Mouse (Mus musculus): ENCODE measurements around the gene Slc30a7. TPM values are rescaled to one million over a fixed set of nuclear protein-coding genes. Genes with fewer than 3 reads are reported as not detected.

Gene Slc30a7
- 10 to 100 TPM; 26.9 to 28.2 TPM for total RNA-seq (2021)

DNA sequence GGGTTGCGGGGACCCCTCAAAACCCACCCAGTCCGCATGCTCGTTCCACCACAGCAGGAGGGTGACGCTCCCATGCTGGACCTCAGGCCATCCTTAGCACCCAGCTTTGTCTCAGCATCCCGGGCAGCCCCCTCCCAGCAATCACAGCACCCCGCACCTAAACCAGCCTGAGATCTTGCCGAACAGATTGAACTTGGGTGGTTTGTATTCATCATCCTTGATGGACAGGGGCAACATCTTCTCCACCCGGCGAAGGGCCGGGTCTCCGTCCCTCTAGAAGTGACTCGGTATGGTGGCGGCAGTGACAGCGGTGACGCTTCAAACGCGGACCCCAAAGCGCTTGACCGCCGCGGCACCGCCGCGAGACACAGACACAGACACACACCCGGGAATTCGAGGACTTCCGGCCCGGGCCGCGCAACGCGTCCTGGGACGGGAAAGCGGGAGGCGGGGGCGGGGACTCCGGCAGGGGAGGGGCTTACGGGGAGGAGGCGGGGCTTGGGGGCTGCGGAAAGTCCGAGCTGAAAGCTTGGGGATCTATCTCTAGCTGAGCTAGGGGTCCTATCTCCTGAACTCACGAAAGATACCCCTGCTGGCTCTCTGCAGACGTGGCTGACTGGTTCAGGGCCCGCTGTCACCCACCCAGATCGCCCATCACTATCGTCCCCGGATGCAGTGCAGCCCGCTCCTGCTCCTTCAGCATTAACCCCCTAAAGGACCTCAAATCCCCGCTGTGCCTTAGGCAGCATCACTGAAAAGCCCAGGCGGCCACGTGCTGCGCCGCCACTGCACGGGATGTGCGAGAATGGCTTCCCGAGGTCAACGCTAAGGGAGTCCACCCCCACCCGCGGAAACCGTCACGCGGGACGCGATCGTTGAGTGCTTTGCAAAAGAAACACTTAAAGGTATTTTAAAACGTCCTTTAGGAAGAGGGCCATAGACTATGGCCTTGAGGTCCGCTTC is at the start of gene Slc30a7, which contains the start of gene Extl2:
TSS of gene Slc30a7 (minus strand) at position 429 of the 963 bp plus-strand sequence.
TSS of gene Extl2 (plus strand) at position 485 of the 963 bp plus-strand sequence.
- DNase-seq = peak; percentile 81 to 83

DNA sequence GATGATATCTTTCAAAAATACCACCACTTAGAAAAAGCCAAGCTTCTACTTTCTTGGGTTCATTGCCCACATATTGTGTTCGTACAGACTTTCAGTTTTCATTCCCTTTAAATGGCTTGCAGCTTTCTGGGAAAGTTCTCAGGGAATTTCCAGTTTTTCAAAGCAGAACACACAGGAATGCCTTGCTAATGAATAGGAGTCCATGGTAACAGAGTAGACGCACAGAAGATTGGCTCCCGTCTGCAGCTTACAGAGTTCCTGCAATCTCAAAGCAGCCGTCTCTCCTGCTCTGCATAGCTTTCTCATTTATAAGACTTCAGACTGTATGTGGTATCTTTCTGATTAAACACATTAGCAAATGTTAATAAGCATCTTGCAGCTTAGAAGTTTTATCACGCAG is 39.8 kb upstream of the Slc30a7 start:
- no peak for DNase-seq

DNA sequence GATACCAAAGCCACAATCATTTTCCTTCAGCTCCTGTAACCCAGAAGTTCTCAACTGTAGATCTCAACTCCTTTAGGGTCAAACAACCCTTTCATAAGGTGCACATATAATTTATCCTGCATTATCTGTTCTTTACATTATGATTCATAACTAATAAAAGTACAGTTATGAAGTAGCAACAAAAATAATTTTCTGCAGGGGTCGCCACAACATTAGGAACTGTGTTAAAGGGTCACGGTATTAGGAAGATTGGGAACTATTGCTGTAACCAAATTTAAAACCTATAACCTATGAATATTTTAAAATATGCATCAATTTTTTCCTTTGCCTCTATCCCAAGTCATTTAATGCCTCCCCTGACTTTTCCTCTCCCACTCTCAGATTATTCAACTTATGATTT is 38.8 kb upstream of the Slc30a7 start:
- no peak for DNase-seq

DNA sequence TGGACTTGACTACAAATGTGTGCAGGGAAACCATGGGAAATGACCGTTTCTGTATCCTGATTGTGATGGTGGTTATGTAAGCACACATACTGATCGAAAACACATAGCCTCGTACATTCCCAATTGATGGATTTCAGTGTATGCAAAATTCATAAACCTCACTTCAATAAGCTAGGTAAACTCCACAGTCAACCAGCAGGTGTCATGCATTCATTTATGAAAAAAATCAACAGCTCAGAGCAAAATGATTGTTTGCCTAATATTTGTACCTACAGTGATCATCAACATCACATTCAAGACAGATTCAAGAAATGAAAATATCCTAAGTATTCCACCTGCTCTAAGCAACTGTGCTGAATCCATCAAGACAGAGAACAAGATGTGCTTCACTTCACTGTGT is 33.6 kb upstream of the Slc30a7 start:
- DNase-seq = no peak

DNA sequence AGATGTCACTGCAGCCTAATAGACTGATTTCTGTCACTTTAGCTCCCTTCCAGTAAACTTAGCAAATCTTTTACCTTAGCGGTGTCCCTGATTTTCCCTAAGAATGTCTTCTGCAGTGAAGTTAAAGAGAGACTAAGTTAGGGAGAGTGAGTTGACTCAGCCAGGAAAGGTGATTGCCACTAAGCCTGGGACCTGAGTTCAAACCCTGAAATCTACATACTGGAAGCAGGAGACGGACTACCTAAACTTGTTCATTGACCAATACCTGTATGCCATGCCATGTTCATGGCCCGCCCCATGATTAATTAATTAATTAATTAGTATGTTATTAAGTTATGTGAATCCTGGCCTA is 26.6 kb upstream of the Slc30a7 start:
- DNase-seq = no peak

DNA sequence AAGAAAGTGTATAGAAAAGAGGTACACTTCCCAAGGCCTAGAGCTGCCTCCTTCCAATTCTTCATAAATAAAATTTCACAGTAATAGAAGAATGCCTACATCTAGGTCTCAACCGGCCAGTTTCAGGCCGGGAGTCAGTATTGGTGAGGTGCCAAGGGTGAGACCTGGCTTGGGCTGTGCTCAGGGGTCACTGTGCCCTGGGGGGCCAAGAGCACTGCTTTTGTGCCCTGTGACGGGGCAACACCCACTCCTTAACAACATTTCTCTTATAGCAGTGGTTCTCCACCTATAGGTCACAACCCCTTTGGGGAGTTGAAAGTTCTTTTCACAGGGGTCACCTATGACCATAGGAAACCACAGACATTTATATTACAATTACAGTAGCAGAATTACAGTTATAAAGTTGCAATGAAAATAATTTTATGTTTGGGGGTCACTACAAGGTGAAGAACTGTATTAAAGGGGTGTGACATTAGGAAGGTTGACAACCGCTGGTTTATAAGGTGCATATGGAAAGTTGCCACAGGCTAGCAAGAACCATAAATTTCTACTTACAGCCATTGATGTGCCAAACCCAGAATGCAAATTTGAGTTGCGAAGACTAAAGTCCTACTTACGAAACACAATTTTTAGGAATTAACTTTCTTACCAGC is 26.1 kb upstream of the Slc30a7 start:
- no peak for DNase-seq

DNA sequence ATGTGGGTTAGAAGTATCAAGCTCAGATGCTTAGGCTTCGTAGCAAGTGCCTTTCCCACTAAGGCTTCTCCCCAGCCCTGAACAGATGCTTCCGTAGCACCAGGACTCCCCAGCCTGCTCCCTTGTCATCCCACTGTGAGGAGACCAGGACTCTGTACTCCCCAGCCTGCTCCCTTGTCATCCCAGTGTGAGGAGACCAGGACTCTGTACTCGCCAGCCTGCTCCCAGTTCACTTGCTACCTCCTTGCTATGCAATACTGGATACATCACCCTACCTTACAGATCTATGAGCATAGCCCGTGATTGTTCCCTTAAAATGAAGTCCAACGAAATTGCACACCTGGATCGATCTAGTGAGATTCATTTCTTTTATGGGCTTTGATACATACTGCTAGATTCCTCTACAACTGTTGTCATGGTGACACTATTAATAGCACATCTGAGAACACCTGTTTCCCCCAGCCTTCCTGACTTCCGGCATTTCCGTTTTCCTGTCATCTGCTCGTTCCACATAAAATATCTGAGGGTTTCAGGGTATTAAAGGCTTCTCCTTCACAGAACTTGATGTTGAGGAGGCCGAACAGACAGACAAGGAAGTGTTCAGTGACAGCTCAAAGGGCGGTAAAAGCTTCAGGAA is 23.1 kb upstream of the Slc30a7 start:
- DNase-seq = no peak

DNA sequence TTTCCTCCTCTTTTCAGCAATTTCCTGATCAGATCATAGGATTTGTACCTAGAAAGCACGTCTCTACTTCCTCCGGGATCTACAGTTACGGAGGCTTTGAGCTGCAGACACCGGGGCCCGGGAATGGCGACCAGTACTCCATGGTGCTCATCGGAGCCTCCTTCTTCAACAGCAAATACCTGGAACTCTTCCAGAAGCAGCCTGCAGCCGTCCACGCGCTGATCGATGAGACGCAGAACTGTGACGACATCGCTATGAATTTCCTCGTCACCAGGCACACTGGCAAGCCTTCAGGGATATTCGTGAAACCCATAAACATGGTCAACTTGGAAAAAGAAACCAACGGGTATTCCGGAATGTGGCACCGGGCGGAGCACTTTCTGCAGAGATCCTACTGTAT is 19.8 kb upstream of the Slc30a7 start:
- DNase-seq = no peak

DNA sequence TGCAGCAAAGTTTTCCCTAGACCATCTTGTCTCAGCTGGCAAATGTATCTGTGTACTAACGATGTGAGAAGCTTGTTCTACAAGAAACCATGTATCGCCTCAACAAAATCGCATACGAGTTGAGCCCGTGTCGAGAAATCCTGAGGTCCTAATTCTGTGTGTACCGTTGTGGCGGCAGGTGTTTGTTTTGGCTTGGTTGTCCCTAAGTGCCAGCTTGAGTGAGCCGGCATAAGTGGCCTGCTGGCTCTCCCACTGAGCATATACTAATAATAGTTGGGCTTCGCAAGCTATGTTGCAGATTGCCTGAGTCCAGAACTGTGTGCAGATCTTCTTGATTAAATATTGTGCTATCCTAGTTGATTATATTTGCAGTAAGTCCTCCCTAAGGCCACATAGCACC is 18.5 kb upstream of the Slc30a7 start:
- no peak for DNase-seq

DNA sequence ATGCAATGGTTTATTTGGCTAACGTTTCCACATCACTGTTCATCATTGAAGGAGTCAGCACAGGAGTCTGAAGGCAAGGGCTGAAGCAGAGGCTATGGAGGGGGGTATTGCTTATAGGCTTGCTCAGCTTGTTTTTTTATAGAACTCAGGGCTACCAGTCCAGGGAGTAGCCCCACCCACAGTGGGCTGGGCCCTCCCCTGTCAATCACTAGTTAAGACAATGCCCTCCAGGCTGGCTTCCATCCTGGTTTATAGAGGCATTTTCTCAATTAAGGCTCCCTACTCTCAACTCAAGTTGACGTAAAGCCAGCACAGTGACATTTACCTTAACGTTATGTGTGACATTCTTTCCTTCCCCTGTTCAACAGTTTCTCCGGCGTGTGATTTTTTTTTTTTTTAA is 17.5 kb upstream of the Slc30a7 start:
- DNase-seq = no peak

DNA sequence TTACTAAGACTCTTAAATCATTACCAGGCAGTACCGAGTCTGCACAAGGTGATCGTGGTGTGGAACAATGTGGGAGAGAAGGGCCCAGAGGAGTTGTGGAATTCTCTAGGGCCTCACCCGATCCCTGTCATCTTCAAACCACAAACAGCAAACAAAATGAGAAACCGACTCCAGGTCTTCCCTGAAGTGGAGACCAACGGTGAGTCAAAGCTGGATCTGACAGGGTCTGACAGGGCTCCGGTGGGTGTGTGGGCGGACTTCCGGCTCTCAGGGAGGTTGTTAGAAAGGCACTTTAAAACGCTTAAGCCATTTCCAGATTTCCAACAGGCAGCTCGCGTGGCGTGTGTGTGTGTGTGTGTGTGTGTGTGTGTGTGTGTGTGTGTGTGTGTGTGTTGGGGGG is 17.0 kb upstream of the Slc30a7 start:
- no peak for DNase-seq

DNA sequence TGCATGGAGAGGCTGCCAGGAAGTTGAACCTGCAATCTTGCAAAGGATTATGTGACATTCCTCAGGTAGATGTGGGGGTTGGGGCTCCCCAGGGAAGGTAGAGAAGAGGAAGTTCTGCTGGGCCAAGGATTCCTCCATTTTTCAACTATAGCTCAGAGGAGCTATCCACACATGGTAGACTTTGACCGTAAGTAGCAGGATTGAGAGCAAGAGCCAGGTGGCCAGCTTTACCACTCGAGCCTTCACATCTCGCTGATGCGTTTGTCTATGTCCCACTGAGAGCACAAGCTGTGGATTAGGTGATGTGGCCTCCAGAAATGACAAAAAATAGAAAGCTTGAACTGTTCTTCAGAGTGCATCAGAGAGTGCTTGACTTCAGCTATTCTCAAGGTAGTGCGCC is 11.9 kb upstream of the Slc30a7 start:
- DNase-seq = no peak

DNA sequence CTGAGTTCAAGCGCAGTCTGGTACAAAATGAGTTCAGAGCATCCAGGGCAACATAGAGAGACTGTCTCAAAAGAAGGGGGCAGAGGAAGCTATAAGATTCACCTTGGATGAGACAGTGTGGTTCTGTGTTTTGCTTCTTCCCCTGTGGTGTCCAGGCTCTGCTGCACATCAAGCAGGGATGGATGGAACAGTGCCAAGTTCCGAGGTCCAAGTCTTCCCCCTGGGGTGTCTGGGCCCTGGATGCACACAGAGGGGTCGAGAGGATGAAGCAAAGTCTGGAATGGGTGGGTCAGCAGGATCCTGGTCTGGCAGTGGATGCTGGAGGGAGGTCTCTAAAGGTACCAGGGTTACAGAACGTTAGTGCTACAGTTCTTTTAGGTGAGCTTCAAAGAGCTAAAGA is 11.4 kb upstream of the Slc30a7 start:
- DNase-seq = no peak

DNA sequence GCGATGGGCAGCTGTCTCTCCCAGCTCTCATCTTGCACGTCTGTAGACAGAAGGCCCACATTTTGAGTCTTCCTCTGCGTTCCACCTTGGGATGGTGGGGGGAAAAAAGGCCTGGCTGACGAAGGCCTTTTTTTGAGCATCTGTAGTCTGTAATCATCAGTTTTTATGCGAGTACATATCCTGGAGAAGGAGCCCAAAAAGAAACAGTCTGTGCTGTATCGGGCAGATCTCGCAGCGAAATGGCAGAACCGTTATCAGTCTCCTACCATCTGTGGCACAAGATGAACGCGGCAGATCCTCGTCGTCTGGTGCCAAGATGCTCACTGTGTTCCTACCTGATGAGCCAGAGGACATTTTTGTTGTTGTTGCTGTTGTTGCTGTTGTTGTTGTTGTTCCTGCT is 8.9 kb upstream of the Slc30a7 start:
- peak; percentile 51 to 63 for DNase-seq

DNA sequence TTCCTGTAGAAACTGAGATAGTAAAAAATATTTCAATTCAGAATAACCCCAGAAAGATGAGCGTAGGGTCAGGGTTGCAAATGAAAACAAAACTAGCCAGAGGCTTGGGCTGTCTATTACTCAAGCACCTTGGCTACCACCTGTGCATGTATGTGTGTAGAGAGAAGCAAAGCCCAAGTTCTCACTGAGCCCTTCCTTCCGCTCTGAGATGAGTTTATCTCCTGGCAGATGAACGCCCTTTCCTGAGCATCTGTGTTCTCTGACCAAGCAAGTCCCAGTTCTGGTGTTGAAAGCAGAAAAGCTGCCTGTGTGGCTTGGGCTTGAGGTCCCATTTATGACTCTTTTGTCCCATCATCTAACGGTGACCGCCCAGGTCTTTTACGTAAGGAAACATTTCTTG is 7.7 kb upstream of the Slc30a7 start:
- DNase-seq = no peak

DNA sequence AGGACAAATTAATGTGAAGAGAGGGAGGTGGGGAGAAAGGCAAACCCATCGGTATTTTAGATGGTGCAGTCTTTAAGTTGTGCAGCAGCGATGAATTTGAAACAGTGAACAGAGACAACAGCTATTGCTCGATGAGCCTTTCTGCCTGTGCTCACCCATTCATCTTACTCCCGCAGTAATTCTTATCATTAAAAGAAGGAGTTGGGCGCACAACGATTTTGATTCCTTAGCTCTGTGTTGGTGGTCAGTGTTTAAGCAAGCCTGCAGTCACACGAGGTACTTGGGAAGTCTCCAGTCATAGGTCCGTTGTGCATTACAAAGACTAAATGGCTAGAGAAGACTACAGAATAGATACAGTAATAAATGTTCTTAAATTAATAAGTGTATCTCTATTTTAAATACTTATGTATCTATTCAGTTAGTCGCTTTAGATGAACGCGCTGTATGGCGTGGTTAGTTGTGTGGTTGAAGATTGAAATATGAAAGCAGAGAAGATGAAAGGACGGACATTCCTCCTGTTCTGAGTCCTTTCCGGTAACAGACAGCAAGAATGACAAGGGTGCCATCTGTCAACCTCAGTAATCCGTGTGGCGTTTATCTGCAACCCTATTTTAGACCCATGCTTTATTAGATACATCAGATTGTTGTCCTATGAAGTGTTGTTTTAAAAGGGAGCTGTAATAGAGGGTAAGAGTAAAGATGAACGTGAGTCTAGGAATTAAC is 2.6 kb upstream of the Slc30a7 start:
- DNase-seq = no peak

DNA sequence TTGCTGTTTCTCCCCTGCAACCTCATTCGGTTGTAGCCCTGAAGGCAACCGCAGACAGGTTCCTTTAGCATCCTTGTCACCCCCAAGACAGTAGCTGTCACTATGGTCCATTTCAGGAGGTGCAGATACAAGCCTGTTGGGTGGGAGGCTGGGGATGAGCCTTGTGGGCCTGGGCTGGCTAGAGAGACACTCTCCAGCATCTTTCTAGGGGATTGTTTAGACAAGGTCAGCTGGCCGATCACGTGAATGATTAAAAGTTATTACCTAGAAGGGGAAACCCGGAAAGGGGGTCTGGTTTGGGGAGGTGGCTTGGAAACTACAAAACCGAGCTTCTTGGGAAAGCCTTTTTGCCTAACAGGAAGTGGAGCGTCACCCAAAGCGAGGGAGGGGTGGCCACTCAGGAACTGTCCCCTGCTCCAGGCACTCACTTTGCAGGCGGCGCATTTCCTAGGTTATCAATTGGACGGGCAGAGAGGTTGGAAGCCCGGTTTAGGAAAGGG is 785 bp upstream of the Slc30a7 start:
- peak; percentile 79 to 80 for DNase-seq

DNA sequence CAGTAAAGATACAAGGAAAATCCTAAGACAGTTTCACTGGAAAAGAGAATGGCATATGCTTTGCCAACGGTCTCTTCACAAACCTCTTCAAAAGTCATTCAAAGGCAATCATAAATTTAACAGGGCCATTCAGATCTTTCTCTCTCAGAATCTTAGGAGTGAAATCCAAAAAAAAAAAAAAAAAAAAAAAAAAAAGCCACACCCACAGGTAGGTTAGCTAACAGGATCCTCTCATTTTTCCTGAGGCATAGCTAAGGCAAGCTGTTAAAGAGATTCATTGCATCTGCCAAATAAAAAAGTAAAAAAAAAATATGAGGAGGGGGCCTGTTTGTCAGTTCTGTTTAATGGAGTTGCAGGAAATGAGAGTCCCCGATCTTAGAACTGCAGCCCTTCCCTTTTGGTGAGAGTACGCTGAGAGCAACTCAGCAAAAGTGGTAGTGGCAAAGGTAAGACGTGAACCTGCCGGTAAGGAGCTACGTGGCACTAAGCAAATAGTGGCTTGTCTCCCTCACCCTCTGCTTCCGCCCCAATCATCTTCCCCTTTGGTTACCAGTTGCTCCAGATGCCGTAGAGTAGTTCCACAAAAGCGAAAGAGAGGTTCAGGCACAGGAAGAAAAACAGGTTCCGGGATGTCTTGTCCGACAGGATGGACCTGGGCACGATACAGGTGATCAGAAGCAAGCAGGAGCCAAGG is 775 bp downstream of the Slc30a7 start:
- DNase-seq = peak in 1 of 2 experiments; percentile 21

DNA sequence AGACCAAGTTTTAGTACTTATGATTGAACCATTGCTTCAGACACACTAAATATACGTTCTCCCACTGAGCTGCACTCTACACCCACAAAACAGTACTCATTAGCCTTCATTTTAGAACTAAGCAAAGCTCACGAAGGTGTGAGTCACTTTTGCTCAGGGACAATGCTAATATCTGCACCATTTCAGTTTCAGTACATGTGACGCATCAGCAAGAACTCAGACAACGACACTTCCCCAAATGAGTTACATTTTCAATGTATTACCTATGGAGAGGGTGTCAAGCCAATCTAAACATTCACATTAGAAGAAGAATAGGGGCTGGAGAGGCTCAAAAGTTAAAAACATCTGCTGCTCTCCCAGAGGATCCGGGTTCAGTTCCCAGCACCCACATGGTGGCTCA is 10.3 kb downstream of the Slc30a7 start:
- DNase-seq = no peak

DNA sequence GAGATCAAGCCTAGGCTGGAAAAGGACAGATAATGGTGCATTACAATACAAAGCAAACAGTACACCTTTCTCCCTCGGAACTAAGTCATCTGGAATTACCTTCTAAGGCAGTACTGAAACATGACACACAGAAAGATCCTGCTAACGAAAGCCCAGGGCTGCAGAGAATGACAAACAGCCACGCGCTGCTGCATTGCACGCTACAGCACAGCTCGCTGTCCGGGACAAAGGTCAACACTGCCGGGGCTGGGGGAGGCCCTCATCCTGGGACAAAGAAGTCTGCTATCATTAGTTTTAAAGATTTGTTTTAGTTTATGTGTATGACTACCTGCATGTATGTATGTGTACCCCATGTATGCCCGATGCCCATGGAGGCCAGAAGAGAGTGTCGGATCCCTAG is 14.2 kb downstream of the Slc30a7 start:
- DNase-seq = no peak

DNA sequence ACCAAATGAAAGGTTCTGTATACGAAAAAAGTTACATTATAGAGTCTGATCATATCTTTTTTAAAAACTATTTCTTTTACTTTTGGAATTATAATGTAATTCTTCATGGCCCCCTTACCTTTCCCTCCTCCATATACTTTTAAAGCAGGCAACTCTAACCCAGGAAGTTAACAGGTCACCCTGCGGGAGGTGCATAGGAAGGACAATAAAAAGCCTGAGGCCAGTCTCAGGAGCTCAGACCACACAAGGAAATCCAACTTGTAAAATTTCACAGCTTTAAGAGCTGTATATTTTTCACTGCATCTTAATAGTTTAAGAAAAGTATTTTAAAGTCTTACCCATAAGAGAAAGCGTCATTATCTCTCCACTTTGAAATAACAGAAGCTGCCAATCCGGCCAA is 14.6 kb downstream of the Slc30a7 start:
- DNase-seq = no peak

DNA sequence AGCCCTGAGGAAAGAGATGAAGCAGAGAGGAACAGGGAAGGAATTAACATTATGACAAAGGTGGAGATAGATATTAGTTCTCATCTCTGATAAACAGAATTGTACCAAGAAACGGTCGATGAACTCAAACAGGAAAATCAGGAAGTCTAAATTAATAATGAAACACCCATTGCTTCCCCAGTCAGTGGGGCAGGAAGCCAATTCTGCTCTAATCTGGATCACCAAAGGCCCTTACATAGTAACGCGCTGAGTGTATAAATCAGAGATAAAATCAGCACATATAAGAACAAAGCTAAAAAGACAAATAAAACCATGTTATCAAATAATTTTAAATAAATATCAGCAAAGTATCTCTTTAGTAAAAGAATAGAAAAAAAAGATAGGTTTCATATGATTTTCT is 15.1 kb downstream of the Slc30a7 start:
- no peak for DNase-seq
